Mouse (Mus musculus) activated CD4-positive, CD25-positive, alpha-beta regulatory T cell, adult 4 months (primary cell): ENCODE data around the gene Pcca. TPM values are rescaled to one million over a fixed set of nuclear protein-coding genes. Genes with fewer than 3 reads are reported as not detected.

ENCODE experiments used
- polyA plus RNA-seq, 2 experiments: library from polyadenylated mRNA; unstranded; fragments of 100-300 nt; shearing (Covaris generic); gene quantifications; one replicate each; pipeline ENCODE4 v1.2.1; 2017

Pcca gene
- polyA plus RNA-seq, 2 experiments from 2014 or later = 11.5 to 19.5 TPM

Other genes starting within 250 kb of the Pcca start
- not detected for gene Gm5089, start 83.2 kb upstream of the Pcca start, polyA plus RNA-seq
- gene Zic5, start 68.6 kb upstream of the Pcca start, polyA plus RNA-seq = under 1 TPM in 1 of 2 experiments, not detected in 1; 0.12 TPM
- not detected for gene Zic2, start 58.9 kb upstream of the Pcca start, polyA plus RNA-seq
- gene Gm10837, start 43.7 kb upstream of the Pcca start, polyA plus RNA-seq = not detected